In genomic region chr12:116077074-116077854, GRCm38 (mm10) we compare ENCODE assay signal across 9 mouse cellular contexts. TPM values are rescaled to one million over a fixed set of nuclear protein-coding genes. Genes with fewer than 3 reads are reported as not detected.
DNase-seq lines count a peak whose midpoint lies in the region; ATAC-seq and TF ChIP-seq lines count a peak whose summit lies in the region.
"Had no signal": no experiment of that assay in that cellular context is flagged by ENCODE, and none has a peak within 500 bp of the region (broad histone marks: within the 10 kb centered on the region; RNA-seq: fewer than 3 reads in every experiment).

Vipr2 (plus strand) TSS chr12:116077726.

- H3ac ChIP-seq in myocyte (ENCODE audit: control insufficient read depth, insufficient read length), result no peak within 1 kb of the TSS

- no peak for TF ChIP-seq CTCF in layer of hippocampus, adult 2 months (conservative IDR thresholded peaks at IDR 0.05)
- no peak for TF ChIP-seq CTCF in forebrain, postnatal 0 days (IDR thresholded peaks at IDR 0.05; ENCODE audit: low read depth)

- H3K9ac ChIP-seq in forebrain, postnatal 0 days, result peak within 1 kb of the TSS; percentile 73
- H3K9ac ChIP-seq in hindbrain, embryonic 13.5 days, result peak within 1 kb of the TSS; percentile 78
- peak within 1 kb of the TSS; percentile 26 for H3K9ac ChIP-seq in liver, embryonic 13.5 days

- no peaks in the 10 kb centered on the region for H3K36me3 ChIP-seq in forebrain, postnatal 0 days (ENCODE audit: insufficient read depth)
- H3K36me3 ChIP-seq in hindbrain, embryonic 13.5 days, result no peaks in the 10 kb centered on the region
- no peaks in the 10 kb centered on the region for H3K36me3 ChIP-seq in liver, embryonic 13.5 days
- no peaks in the 10 kb centered on the region for H3K36me3 ChIP-seq in myocyte (ENCODE audit: control insufficient read depth, insufficient read depth)

- peak within 1 kb of the TSS; percentile 62 for H3K4me3 ChIP-seq in layer of hippocampus, adult 2 months
- H3K4me3 ChIP-seq in forebrain, postnatal 0 days (ENCODE audit: low read depth, low read length), result peak within 1 kb of the TSS; percentile 59
- H3K4me3 ChIP-seq in hindbrain, embryonic 13.5 days, result peak within 1 kb of the TSS; percentile 58
- peak within 1 kb of the TSS; percentile 50 for H3K4me3 ChIP-seq in liver, embryonic 13.5 days (replicated peaks)
- H3K4me3 ChIP-seq in myocyte, result no peak within 1 kb of the TSS

- TF ChIP-seq POLR2A in myocyte (IDR thresholded peaks at IDR 0.05; ENCODE audit: insufficient read length, low read depth), result no peak

- no peak within 1 kb of the TSS for H3K27ac ChIP-seq in layer of hippocampus, adult 2 months
- no peak within 1 kb of the TSS for H3K27ac ChIP-seq in forebrain, postnatal 0 days (ENCODE audit: low read depth, low read length)
- no peak within 1 kb of the TSS for H3K27ac ChIP-seq in hindbrain, embryonic 13.5 days
- H3K27ac ChIP-seq in liver, embryonic 13.5 days, result no peak within 1 kb of the TSS

- 7% methylated on average over 32 of the region's 33 CpGs for WGBS in forebrain, postnatal 0 days
- 5% methylated on average over 33 of the region's 33 CpGs for WGBS in hindbrain, embryonic 13.5 days
- WGBS in liver, embryonic 13.5 days (ENCODE audit: insufficient replicate concordance), result 5% methylated on average over 33 of the region's 33 CpGs

- peak in 1 of 2 experiments; percentile 21 for DNase-seq in layer of hippocampus, adult 2 months (ENCODE audit: low spot score in 2 of 2)
- DNase-seq in layer of hippocampus, postnatal 14 days (ENCODE audit: low spot score in 2 of 2), result no peak
- DNase-seq in cerebellum, adult 18-20 months, result peak; percentile 76 to 77
- DNase-seq in forebrain, postnatal 0 days, result peak; percentile 53
- DNase-seq in liver, embryonic 13.5 days, result peak; percentile 4
- DNase-seq in thymus, postnatal 0 days (ENCODE audit: low spot score), result peak; percentile 47

- no peaks in the 10 kb centered on the region for H3K27me3 ChIP-seq in forebrain, postnatal 0 days (ENCODE audit: insufficient read depth, low read length)
- H3K27me3 ChIP-seq in hindbrain, embryonic 13.5 days, result peaks cover 33% of the 10 kb centered on the region
- H3K27me3 ChIP-seq in liver, embryonic 13.5 days, result peaks cover 36% of the 10 kb centered on the region
- H3K27me3 ChIP-seq in myocyte (ENCODE audit: control insufficient read depth, insufficient read depth, insufficient read length), result peaks cover 35% of the 10 kb centered on the region

- no peaks in the 10 kb centered on the region for H3K79me2 ChIP-seq in myocyte (ENCODE audit: control insufficient read depth, insufficient read depth)

- H3K4me2 ChIP-seq in forebrain, postnatal 0 days (ENCODE audit: low read depth), result peak within 1 kb of the TSS; percentile 97
- peak within 1 kb of the TSS; percentile 95 for H3K4me2 ChIP-seq in hindbrain, embryonic 13.5 days
- H3K4me2 ChIP-seq in liver, embryonic 13.5 days, result peak within 1 kb of the TSS; percentile 67
- H3K4me2 ChIP-seq in myocyte (ENCODE audit: low read depth), result peak within 1 kb of the TSS; percentile 47

- H3K4me1 ChIP-seq in forebrain, postnatal 0 days (ENCODE audit: insufficient read depth), result 0 out of 2 replicates have a peak, but pooled peaks cover 3% of the 10 kb centered on the region
- H3K4me1 ChIP-seq in hindbrain, embryonic 13.5 days (replicated peaks), result peaks cover 9% of the 10 kb centered on the region
- H3K4me1 ChIP-seq in liver, embryonic 13.5 days (replicated peaks), result peaks cover 10% of the 10 kb centered on the region

- ATAC-seq in forebrain, postnatal 0 days, result peak; percentile 90
- ATAC-seq in hindbrain, embryonic 13.5 days (ENCODE audit: low FRiP score), result peak; percentile 93
- peak; percentile 79 for ATAC-seq in liver, embryonic 13.5 days (ENCODE audit: low read depth)

- no peaks in the 10 kb centered on the region for H3K9me3 ChIP-seq in forebrain, postnatal 0 days (ENCODE audit: low read length)
- no peaks in the 10 kb centered on the region for H3K9me3 ChIP-seq in hindbrain, embryonic 13.5 days
- no peaks in the 10 kb centered on the region for H3K9me3 ChIP-seq in liver, embryonic 13.5 days (replicated peaks)

TF ChIP-seq in myocyte, 11 proteins besides CTCF, POLR2A, EP300 and RAD21:
- TF ChIP-seq REST (IDR thresholded peaks at IDR 0.05; ENCODE audit: insufficient read depth, insufficient read length), result no peak
- no peak for TF ChIP-seq E2F4 (IDR thresholded peaks at IDR 0.05; ENCODE audit: insufficient read depth)
- no peak for TF ChIP-seq TCF12 (IDR thresholded peaks at IDR 0.05; ENCODE audit: insufficient read depth, poor library complexity, severe bottlenecking)
- TF ChIP-seq USF1 (IDR thresholded peaks at IDR 0.05; ENCODE audit: low read depth), result no peak
- no peak for TF ChIP-seq CEBPB (IDR thresholded peaks at IDR 0.05; ENCODE audit: insufficient read depth, poor library complexity, severe bottlenecking)
- no peak for TF ChIP-seq POLR2AphosphoS2 (IDR thresholded peaks at IDR 0.05; ENCODE audit: insufficient read length, low read depth)
- no peak for TF ChIP-seq MYOG (IDR thresholded peaks at IDR 0.05; ENCODE audit: control insufficient read depth in 1 of 3, insufficient read depth in 1 of 3, insufficient read length in 2 of 3, low read depth in 2 of 3)
- no peak for TF ChIP-seq MAX (IDR thresholded peaks at IDR 0.05; ENCODE audit: low read depth)
- TF ChIP-seq SRF (IDR thresholded peaks at IDR 0.05; ENCODE audit: control insufficient read depth, insufficient read length, low read depth), result no peak
- no peak for TF ChIP-seq TCF3 (IDR thresholded peaks at IDR 0.05; ENCODE audit: insufficient read length, low read depth)
- no peak for TF ChIP-seq MYOD1 (IDR thresholded peaks at IDR 0.05; ENCODE audit: control insufficient read depth in 1 of 3, insufficient read length in 2 of 3, low read depth in 2 of 3)

RNA-seq across cellular contexts. Expression of gene Vipr2, which starts in this region (rescaled TPM):
- total RNA-seq in layer of hippocampus, adult 2 months (2021), result 1 to 10 TPM in 1 of 2 experiments, under 1 TPM in 1; 0.76 to 1.3 TPM
- total RNA-seq in layer of hippocampus, postnatal 14 days (2021), result 1 to 10 TPM; 1.8 to 2.2 TPM
- total RNA-seq in forebrain, postnatal 0 days (2014; rRNA removed), result 0.85 and 2.7 TPM in 2 replicates
- polyA plus RNA-seq in forebrain, postnatal 0 days (2015; fragmentation: Nextera tagmentation; extraction: Ambion mirVana), result 0.69 and 1.4 TPM in 2 replicates
- polyA plus RNA-seq in hindbrain, embryonic 13.5 days (2015; fragmentation: Nextera tagmentation; extraction: Ambion mirVana), result 0.51 and 0.53 TPM in 2 replicates
- polyA plus RNA-seq in liver, embryonic 13.5 days (2015; fragmentation: Nextera tagmentation; extraction: Ambion mirVana), result 0.19 and 0.22 TPM in 2 replicates
- 0.31 TPM for polyA plus RNA-seq in myocyte (2012; fragmentation: generic; extraction: Trizol)
- polyA plus RNA-seq in thymus, postnatal 0 days (2015; fragmentation: Nextera tagmentation; extraction: Ambion mirVana), result 0.14 and 0.55 TPM in 2 replicates
- total RNA-seq: MEL had no signal

Comparison
In these comparisons a context has a peak if more than half of its experiments do, and no peak if none do; other contexts are left out.
1. Peak in ATAC-seq, H3K4me3 ChIP-seq, H3K9ac ChIP-seq and H3K4me2 ChIP-seq in hindbrain, embryonic 13.5 days; RNA of the gene not detected or under 1 TPM.
2. Peak in DNase-seq, ATAC-seq, H3K4me3 ChIP-seq, H3K9ac ChIP-seq and H3K4me2 ChIP-seq in liver, embryonic 13.5 days; RNA of the gene not detected or under 1 TPM.
3. Peak in DNase-seq in thymus, postnatal 0 days; RNA of the gene not detected or under 1 TPM.
4. DNase-seq: peak in cerebellum, adult 18-20 months (2 of 2) and forebrain, postnatal 0 days (single experiment); none in layer of hippocampus, postnatal 14 days (0 of 2).
5. H3K4me2 ChIP-seq: peak in every context shown above with its lines; median percentile 97 in forebrain, postnatal 0 days; 95 in hindbrain, embryonic 13.5 days; 67 in liver, embryonic 13.5 days; 47 in myocyte.
6. H3K9ac ChIP-seq: peak in every context shown above with its lines; median percentile 78 in hindbrain, embryonic 13.5 days; 73 in forebrain, postnatal 0 days; 26 in liver, embryonic 13.5 days.
7. Peak in every context shown above with its lines, with median percentiles within 50 percentile points of each other: ATAC-seq.